ENCODE assay signal across 8 mouse cellular contexts in the genomic region with DNA sequence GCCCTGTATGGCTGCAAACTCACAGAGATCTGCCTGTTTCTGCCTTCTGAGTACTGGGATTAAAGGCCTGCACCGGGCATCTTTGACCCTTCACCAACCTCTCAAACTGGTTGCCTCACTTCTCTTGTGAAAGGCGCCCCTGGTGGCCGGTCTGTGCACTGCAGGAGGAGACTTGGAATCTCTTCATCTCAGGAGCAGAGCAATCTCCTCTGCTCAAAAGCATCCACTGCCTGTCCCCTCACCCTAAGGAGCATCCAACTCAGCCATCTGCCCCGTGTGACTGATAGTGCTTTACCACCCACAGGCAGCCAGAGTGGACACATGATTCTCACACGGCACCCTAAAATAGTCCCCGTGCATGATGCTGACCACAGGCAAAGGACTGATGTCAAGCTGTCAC.
DNase-seq lines count a peak whose midpoint lies in the region; ATAC-seq and TF ChIP-seq lines count a peak whose summit lies in the region.

No protein-coding gene starts in this region.

- H3K9me3 ChIP-seq in forebrain, postnatal 0 days (ENCODE audit: low read length), result no peaks in the 10 kb centered on the region

- no peak overlapping the region for H3K4me2 ChIP-seq in forebrain, postnatal 0 days (ENCODE audit: low read depth)

- no peak for TF ChIP-seq POLR2A in spleen, adult 2 months (IDR thresholded peaks at IDR 0.05; ENCODE audit: low read depth, low read length)

- peak; percentile 64 for DNase-seq in cerebellum, adult 11 months
- DNase-seq in A20 (ENCODE audit: low read depth, low spot score), result peak; percentile 48
- DNase-seq in c-Kit-negative CD71-positive TER-119-positive erythroid progenitor cells, embryonic 14.5 days (ENCODE audit: low read depth, low spot score), result peak; percentile 50
- no peak for DNase-seq in forebrain, postnatal 0 days
- peak; percentile 75 for DNase-seq in induced T-regulatory cell, adult 2 months (ENCODE audit: low read depth)
- DNase-seq in lung, adult 18-20 months, result peak; percentile 49 to 51
- peak; percentile 15 to 60 for DNase-seq in spleen, adult 2 months (ENCODE audit: low read depth in 1 of 2, low spot score in 2 of 2)

- H3K36me3 ChIP-seq in forebrain, postnatal 0 days (ENCODE audit: insufficient read depth), result no peaks in the 10 kb centered on the region
- H3K36me3 ChIP-seq in spleen, adult 2 months (ENCODE audit: control insufficient read depth, insufficient read depth, low read length), result no peaks in the 10 kb centered on the region

- H3K4me1 ChIP-seq in forebrain, postnatal 0 days (ENCODE audit: insufficient read depth), result peaks cover 15% of the 10 kb centered on the region
- peaks cover 15% of the 10 kb centered on the region; the same call in 1 of the 2 replicates for H3K4me1 ChIP-seq in spleen, adult 2 months (ENCODE audit: control insufficient read depth, insufficient read depth, insufficient read length)

- WGBS in forebrain, postnatal 0 days, result 68% methylated on average over 6 of the region's 6 CpGs
- 64% methylated on average over 6 of the region's 6 CpGs for WGBS in spleen, adult 2 months

- peak; percentile 65 for TF ChIP-seq CTCF in forebrain, postnatal 0 days (IDR thresholded peaks at IDR 0.05; ENCODE audit: low read depth)
- TF ChIP-seq CTCF in spleen, adult 2 months (IDR thresholded peaks at IDR 0.05; ENCODE audit: extremely low read depth, insufficient read depth, insufficient read length, insufficient replicate concordance), result peak; percentile 72; the same call in 1 of the 2 replicates

- no peak for ATAC-seq in cerebellum, adult (ENCODE audit: insufficient number of reproducible peaks, low FRiP score, low TSS enrichment)
- no peak for ATAC-seq in forebrain, postnatal 0 days

- H3K4me3 ChIP-seq in forebrain, postnatal 0 days (ENCODE audit: low read depth, low read length), result no peak overlapping the region
- no peak overlapping the region for H3K4me3 ChIP-seq in spleen, adult 2 months (ENCODE audit: extremely low read depth, insufficient read depth, insufficient read length)

- H3K9ac ChIP-seq in forebrain, postnatal 0 days, result no peak overlapping the region

- no peaks in the 10 kb centered on the region for H3K27me3 ChIP-seq in forebrain, postnatal 0 days (ENCODE audit: insufficient read depth, low read length)
- H3K27me3 ChIP-seq in spleen, adult 2 months (ENCODE audit: control insufficient read depth, insufficient read depth, low read length), result no peaks in the 10 kb centered on the region

- H3K27ac ChIP-seq in forebrain, postnatal 0 days (ENCODE audit: low read depth, low read length), result no peak overlapping the region
- no peak overlapping the region for H3K27ac ChIP-seq in spleen, adult 2 months (ENCODE audit: insufficient read depth, low read length)
